10 mouse cellular contexts compared by ENCODE assay signal in genomic region chr13:97750851-97751381, GRCm38 (mm10). TPM values are rescaled to one million over a fixed set of nuclear protein-coding genes. Genes with fewer than 3 reads are reported as not detected.
A peak's percentile ranks its signal among the peaks of the same experiment; 100 is the strongest.
DNase-seq lines count a peak whose midpoint lies in the region; ATAC-seq lines count a peak whose summit lies in the region.
"Had no signal": no experiment of that assay in that cellular context is flagged by ENCODE, and none has a peak within 500 bp of the region (broad histone marks: within the 10 kb centered on the region; RNA-seq: fewer than 3 reads in every experiment).

No protein-coding gene starts in this region.

- H3K4me1 ChIP-seq in neural tube, embryonic 13.5 days (replicated peaks): peaks cover 47% of the 10 kb centered on the region
- peaks cover 6% of the 10 kb centered on the region for H3K4me1 ChIP-seq in hindbrain, embryonic 11.5 days (replicated peaks; ENCODE audit: control insufficient read depth, insufficient read depth, low read length)
- peaks cover 23% of the 10 kb centered on the region for H3K4me1 ChIP-seq in neural tube, embryonic 14.5 days (ENCODE audit: control insufficient read depth, insufficient read depth, low read length)

- no peaks in the 10 kb centered on the region for H3K9me3 ChIP-seq in neural tube, embryonic 13.5 days
- no peaks in the 10 kb centered on the region for H3K9me3 ChIP-seq in hindbrain, embryonic 11.5 days (ENCODE audit: control insufficient read depth, low read length)
- H3K9me3 ChIP-seq in neural tube, embryonic 14.5 days (ENCODE audit: control insufficient read depth, low read length): no peaks in the 10 kb centered on the region
- H3K9me3 ChIP-seq: embryonic facial prominence, embryonic 13.5 days; G1E had no signal

- H3K36me3 ChIP-seq in neural tube, embryonic 13.5 days: no peaks in the 10 kb centered on the region
- no peaks in the 10 kb centered on the region for H3K36me3 ChIP-seq in hindbrain, embryonic 11.5 days (ENCODE audit: control insufficient read depth, insufficient read depth, low read length)
- no peaks in the 10 kb centered on the region for H3K36me3 ChIP-seq in neural tube, embryonic 14.5 days (ENCODE audit: control insufficient read depth, insufficient read depth, low read length)
- H3K36me3 ChIP-seq: embryonic facial prominence, embryonic 13.5 days; G1E had no signal

- H3K4me3 ChIP-seq in neural tube, embryonic 13.5 days: no peak overlapping the region
- no peak overlapping the region for H3K4me3 ChIP-seq in hindbrain, embryonic 11.5 days (ENCODE audit: low read depth, low read length)
- H3K4me3 ChIP-seq in neural tube, embryonic 14.5 days (ENCODE audit: low read depth, low read length): no peak overlapping the region
- H3K4me3 ChIP-seq: embryonic facial prominence, embryonic 13.5 days had no signal

- peak overlapping the region; percentile 92 for H3K27ac ChIP-seq in neural tube, embryonic 13.5 days (replicated peaks)
- 0 out of 2 replicates have a peak overlapping the region, but pooled peaks have one; percentile 47 for H3K27ac ChIP-seq in hindbrain, embryonic 11.5 days (ENCODE audit: low read depth, low read length)
- peak overlapping the region; percentile 81 for H3K27ac ChIP-seq in neural tube, embryonic 14.5 days (ENCODE audit: low read depth, low read length)
- H3K27ac ChIP-seq: embryonic facial prominence, embryonic 13.5 days had no signal

- 0 out of 2 replicates have a peak overlapping the region, but pooled peaks have one; percentile 1 for H3K4me2 ChIP-seq in neural tube, embryonic 13.5 days
- no peak overlapping the region for H3K4me2 ChIP-seq in hindbrain, embryonic 11.5 days (replicated peaks; ENCODE audit: low read depth, low read length)
- no peak overlapping the region for H3K4me2 ChIP-seq in neural tube, embryonic 14.5 days (ENCODE audit: low read depth, low read length)
- H3K4me2 ChIP-seq: embryonic facial prominence, embryonic 13.5 days had no signal

- DNase-seq in neural tube, embryonic 10.5 days (ENCODE audit: extremely low spot score, low spot score): no peak
- DNase-seq in cerebellum, adult 9-11 months: peak; percentile 57
- no peak for DNase-seq in hindbrain, embryonic 11.5 days (ENCODE audit: low spot score)
- DNase-seq in kidney, adult 18-20 months: no peak
- DNase-seq in spleen, adult 18-20 months: no peak

- no peaks in the 10 kb centered on the region for H3K27me3 ChIP-seq in neural tube, embryonic 13.5 days
- no peaks in the 10 kb centered on the region for H3K27me3 ChIP-seq in hindbrain, embryonic 11.5 days (ENCODE audit: control insufficient read depth, insufficient read depth, low read length)
- no peaks in the 10 kb centered on the region for H3K27me3 ChIP-seq in neural tube, embryonic 14.5 days (ENCODE audit: control insufficient read depth, insufficient read depth, low read length)
- H3K27me3 ChIP-seq: embryonic facial prominence, embryonic 13.5 days had no signal

- no peak overlapping the region for H3K9ac ChIP-seq in neural tube, embryonic 13.5 days
- no peak overlapping the region for H3K9ac ChIP-seq in hindbrain, embryonic 11.5 days (ENCODE audit: low read depth, low read length)
- no peak overlapping the region for H3K9ac ChIP-seq in neural tube, embryonic 14.5 days (replicated peaks; ENCODE audit: low read depth, low read length)
- H3K9ac ChIP-seq: embryonic facial prominence, embryonic 13.5 days had no signal

- 33% methylated on average over 4 of the region's 4 CpGs for WGBS in neural tube, embryonic 13.5 days
- 73% methylated on average over 4 of the region's 4 CpGs for WGBS in hindbrain, embryonic 11.5 days
- WGBS in neural tube, embryonic 14.5 days: 27% methylated on average over 4 of the region's 4 CpGs

- peak; percentile 54 for ATAC-seq in neural tube, embryonic 13.5 days (ENCODE audit: low read depth)
- no peak for ATAC-seq in hindbrain, embryonic 11.5 days (ENCODE audit: low FRiP score)
- peak; percentile 71 for ATAC-seq in neural tube, embryonic 14.5 days (ENCODE audit: low read depth)
- ATAC-seq: intestine, embryonic 16.5 days had no signal

RNA-seq across cellular contexts. Expression of gene Gm10260, which starts 9.5 kb away (rescaled TPM):
- 4.2 and 4.6 TPM in 2 replicates for polyA plus RNA-seq in neural tube, embryonic 13.5 days (2015; fragmentation: Nextera tagmentation; extraction: Ambion mirVana)
- polyA plus RNA-seq in hindbrain, embryonic 11.5 days (2014; fragmentation: Nextera tagmentation; extraction: Ambion mirVana): 3.2 and 3.4 TPM in 2 replicates
- polyA plus RNA-seq in neural tube, embryonic 14.5 days (2014; fragmentation: Nextera tagmentation; extraction: Ambion mirVana): 1.7 and 1.9 TPM in 2 replicates
